Mouse (Mus musculus): ENCODE results near the gene Pyroxd2. TPM values are rescaled to one million over a fixed set of nuclear protein-coding genes. Genes with fewer than 3 reads are reported as not detected.

Gene Pyroxd2
- polyA plus RNA-seq, 1 experiment from 2014 or later: 0.71 TPM

GRCm38 (mm10) chr19:42741884-42742283 is 10.7 kb downstream of the Pyroxd2 start:
- H3K36me3 ChIP-seq (ENCODE audit: control insufficient read depth, insufficient read depth, low read length): no peaks in the 10 kb centered on the region
- H3K9me3 ChIP-seq (ENCODE audit: control insufficient read depth, low read length): no peaks in the 10 kb centered on the region
- no peak for ATAC-seq (ENCODE audit: insufficient number of reproducible peaks, low FRiP score, low TSS enrichment, low read depth)
- 75% methylated on average over 14 of the region's 14 CpGs for WGBS
- no peak overlapping the region for H3K27ac ChIP-seq (replicated peaks; ENCODE audit: low read depth, low read length)
- no peak overlapping the region for H3K4me2 ChIP-seq (ENCODE audit: low read depth, severe bottlenecking)
- H3K4me1 ChIP-seq (ENCODE audit: control insufficient read depth, insufficient read depth, low read length): no peaks in the 10 kb centered on the region; the same call in 1 of the 2 replicates
- H3K9ac ChIP-seq (ENCODE audit: low read length): no peak overlapping the region
- H3K4me3 ChIP-seq (ENCODE audit: low read depth, low read length): no peak overlapping the region
- H3K27me3 ChIP-seq (ENCODE audit: control insufficient read depth, insufficient read depth, low read length): no peaks in the 10 kb centered on the region
- DNase-seq (ENCODE audit: low spot score): no peak

- Histone ChIP-seq H3K4me3 (ENCODE audit: low read depth, low read length) (no peak overlapping the region), H3K9me3 (ENCODE audit: control insufficient read depth, low read length) (no peaks in the 10 kb centered on the region), H3K4me1 (ENCODE audit: control insufficient read depth, insufficient read depth, low read length) (peaks cover 4% of the 10 kb centered on the region; the same call in 1 of the 2 replicates), H3K9ac (ENCODE audit: low read length) (no peak overlapping the region), H3K36me3 (ENCODE audit: control insufficient read depth, insufficient read depth, low read length) (no peaks in the 10 kb centered on the region), H3K27me3 (ENCODE audit: control insufficient read depth, insufficient read depth, low read length) (no peaks in the 10 kb centered on the region), H3K27ac (replicated peaks; ENCODE audit: low read depth, low read length) (no peak overlapping the region), H3K4me2 (ENCODE audit: low read depth, severe bottlenecking) (no peak overlapping the region)
- ATAC-seq (ENCODE audit: insufficient number of reproducible peaks, low FRiP score, low TSS enrichment, low read depth): no peak
- DNase-seq (ENCODE audit: low spot score): no peak
- WGBS: 66% methylated on average over 8 of the region's 8 CpGs
These were observed 12.2 kb downstream of the Pyroxd2 start for GRCm38 (mm10) chr19:42740163-42740899.

DNA sequence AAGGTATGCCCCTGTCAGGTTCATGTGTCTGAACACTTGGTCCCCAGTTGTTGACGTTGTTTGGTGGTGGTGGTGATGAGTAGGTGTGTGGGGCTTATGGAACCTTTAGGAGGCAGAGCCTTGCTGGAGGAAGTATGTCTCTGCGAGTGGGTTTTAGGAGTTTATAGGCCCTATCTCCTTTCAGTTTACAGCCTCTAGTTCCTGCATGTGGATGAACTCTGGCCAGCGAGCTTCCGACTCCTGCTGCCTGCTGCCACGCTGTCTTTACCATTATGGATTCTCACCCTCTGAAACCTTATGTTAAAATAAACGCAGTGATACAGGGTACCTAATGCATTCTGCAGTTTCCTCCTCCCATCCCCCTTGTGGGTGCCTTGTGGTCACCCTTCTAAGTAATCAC is 12.8 kb downstream of the Pyroxd2 start:
- Histone ChIP-seq H3K27ac (replicated peaks; ENCODE audit: low read depth, low read length) (no peak overlapping the region), H3K4me3 (ENCODE audit: low read depth, low read length) (no peak overlapping the region), H3K9ac (ENCODE audit: low read length) (no peak overlapping the region), H3K9me3 (ENCODE audit: control insufficient read depth, low read length) (no peaks in the 10 kb centered on the region), H3K4me2 (ENCODE audit: low read depth, severe bottlenecking) (no peak overlapping the region), H3K36me3 (ENCODE audit: control insufficient read depth, insufficient read depth, low read length) (no peaks in the 10 kb centered on the region), H3K27me3 (ENCODE audit: control insufficient read depth, insufficient read depth, low read length) (no peaks in the 10 kb centered on the region), H3K4me1 (ENCODE audit: control insufficient read depth, insufficient read depth, low read length) (peaks cover 4% of the 10 kb centered on the region; the same call in 1 of the 2 replicates)
- DNase-seq (ENCODE audit: low spot score): no peak
- ATAC-seq (ENCODE audit: insufficient number of reproducible peaks, low FRiP score, low TSS enrichment, low read depth): no peak
- 57% methylated on average over 6 of the region's 6 CpGs for WGBS

- peaks cover 4% of the 10 kb centered on the region; the same call in 1 of the 2 replicates for H3K4me1 ChIP-seq (ENCODE audit: control insufficient read depth, insufficient read depth, low read length)
- H3K4me2 ChIP-seq (ENCODE audit: low read depth, severe bottlenecking): no peak overlapping the region
- H3K27ac ChIP-seq (replicated peaks; ENCODE audit: low read depth, low read length): no peak overlapping the region
- H3K9me3 ChIP-seq (ENCODE audit: control insufficient read depth, low read length): no peaks in the 10 kb centered on the region
- 62% methylated on average over 9 of the region's 9 CpGs for WGBS
- no peaks in the 10 kb centered on the region for H3K27me3 ChIP-seq (ENCODE audit: control insufficient read depth, insufficient read depth, low read length)
- no peak for DNase-seq (ENCODE audit: low spot score)
- H3K9ac ChIP-seq (ENCODE audit: low read length): no peak overlapping the region
- H3K4me3 ChIP-seq (ENCODE audit: low read depth, low read length): no peak overlapping the region
- no peak for ATAC-seq (ENCODE audit: insufficient number of reproducible peaks, low FRiP score, low TSS enrichment, low read depth)
- no peaks in the 10 kb centered on the region for H3K36me3 ChIP-seq (ENCODE audit: control insufficient read depth, insufficient read depth, low read length)
These were observed 14.8 kb downstream of the Pyroxd2 start for GRCm38 (mm10) chr19:42737753-42738152.

DNA sequence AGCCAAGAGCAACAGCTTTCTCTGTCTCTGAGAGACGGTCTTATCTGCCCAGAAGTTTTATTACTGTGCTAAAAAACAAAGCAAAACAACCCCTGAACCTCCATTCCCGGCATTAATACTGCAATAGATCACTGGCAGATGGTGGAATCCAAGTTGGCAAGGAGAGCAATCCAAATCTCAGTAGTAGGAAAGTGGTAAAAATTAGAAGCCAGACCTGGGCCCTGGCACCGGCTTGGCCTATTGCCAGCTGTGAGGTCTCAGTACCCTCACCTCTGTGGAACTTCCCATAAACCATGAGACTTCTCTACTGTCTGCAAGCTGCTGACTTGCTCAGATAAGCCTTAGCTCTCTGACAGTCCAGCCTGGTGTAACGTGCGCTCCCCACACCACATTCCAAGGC is 17.6 kb downstream of the Pyroxd2 start:
- no peaks in the 10 kb centered on the region for H3K36me3 ChIP-seq (ENCODE audit: control insufficient read depth, insufficient read depth, low read length)
- H3K4me1 ChIP-seq (ENCODE audit: control insufficient read depth, insufficient read depth, low read length): peaks cover 4% of the 10 kb centered on the region; the same call in 1 of the 2 replicates
- H3K4me3 ChIP-seq (ENCODE audit: low read depth, low read length): no peak overlapping the region
- no peak overlapping the region for H3K27ac ChIP-seq (replicated peaks; ENCODE audit: low read depth, low read length)
- DNase-seq (ENCODE audit: low spot score): no peak
- H3K27me3 ChIP-seq (ENCODE audit: control insufficient read depth, insufficient read depth, low read length): no peaks in the 10 kb centered on the region
- H3K9me3 ChIP-seq (ENCODE audit: control insufficient read depth, low read length): no peaks in the 10 kb centered on the region
- WGBS: 69% methylated on average over 5 of the region's 5 CpGs
- ATAC-seq (ENCODE audit: insufficient number of reproducible peaks, low FRiP score, low TSS enrichment, low read depth): no peak
- H3K4me2 ChIP-seq (ENCODE audit: low read depth, severe bottlenecking): no peak overlapping the region
- no peak overlapping the region for H3K9ac ChIP-seq (ENCODE audit: low read length)

DNA sequence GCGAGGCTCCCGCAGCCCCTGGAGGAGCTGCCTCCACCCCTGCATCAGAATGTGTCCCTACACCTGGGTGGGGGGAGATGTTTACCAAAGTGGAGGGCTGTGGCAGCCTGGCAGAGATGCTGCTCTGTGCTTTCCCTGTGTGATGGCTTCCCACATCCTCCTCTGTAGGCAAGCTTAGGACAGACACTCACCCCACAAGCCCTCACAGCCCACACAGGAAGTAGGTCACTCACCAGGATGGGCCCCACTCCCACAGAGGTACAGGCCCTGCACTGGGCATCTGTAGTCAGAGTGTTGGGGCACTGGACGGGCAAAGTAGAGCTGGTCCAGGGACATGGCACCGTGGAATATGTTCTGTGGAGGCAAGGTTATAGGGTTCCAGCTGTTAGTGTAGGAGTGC is 25.2 kb downstream of the Pyroxd2 start:
- no peak for ATAC-seq (ENCODE audit: insufficient number of reproducible peaks, low FRiP score, low TSS enrichment, low read depth)

GRCm38 (mm10) chr19:42726766-42727165 is 25.8 kb downstream of the Pyroxd2 start:
- 85% methylated on average over 10 of the region's 10 CpGs for WGBS
- Histone ChIP-seq H3K27me3 (ENCODE audit: control insufficient read depth, insufficient read depth, low read length) (no peaks in the 10 kb centered on the region), H3K4me2 (ENCODE audit: low read depth, severe bottlenecking) (no peak overlapping the region), H3K36me3 (ENCODE audit: control insufficient read depth, insufficient read depth, low read length) (no peaks in the 10 kb centered on the region), H3K9me3 (ENCODE audit: control insufficient read depth, low read length) (no peaks in the 10 kb centered on the region), H3K27ac (replicated peaks; ENCODE audit: low read depth, low read length) (no peak overlapping the region), H3K4me1 (ENCODE audit: control insufficient read depth, insufficient read depth, low read length) (peaks cover 36% of the 10 kb centered on the region), H3K4me3 (ENCODE audit: low read depth, low read length) (no peak overlapping the region), H3K9ac (ENCODE audit: low read length) (no peak overlapping the region)
- DNase-seq (ENCODE audit: low spot score): no peak
- no peak for ATAC-seq (ENCODE audit: insufficient number of reproducible peaks, low FRiP score, low TSS enrichment, low read depth)

More for the DNA sequence above, 25.2 kb downstream of the Pyroxd2 start:
- Histone ChIP-seq H3K4me1 (ENCODE audit: control insufficient read depth, insufficient read depth, low read length) (peaks cover 30% of the 10 kb centered on the region), H3K4me2 (ENCODE audit: low read depth, severe bottlenecking) (no peak overlapping the region), H3K4me3 (ENCODE audit: low read depth, low read length) (no peak overlapping the region), H3K9me3 (ENCODE audit: control insufficient read depth, low read length) (no peaks in the 10 kb centered on the region), H3K27ac (replicated peaks; ENCODE audit: low read depth, low read length) (no peak overlapping the region), H3K27me3 (ENCODE audit: control insufficient read depth, insufficient read depth, low read length) (no peaks in the 10 kb centered on the region), H3K36me3 (ENCODE audit: control insufficient read depth, insufficient read depth, low read length) (no peaks in the 10 kb centered on the region), H3K9ac (ENCODE audit: low read length) (no peak overlapping the region)
- no peak for DNase-seq (ENCODE audit: low spot score)
- WGBS: 83% methylated on average over 4 of the region's 4 CpGs

DNA sequence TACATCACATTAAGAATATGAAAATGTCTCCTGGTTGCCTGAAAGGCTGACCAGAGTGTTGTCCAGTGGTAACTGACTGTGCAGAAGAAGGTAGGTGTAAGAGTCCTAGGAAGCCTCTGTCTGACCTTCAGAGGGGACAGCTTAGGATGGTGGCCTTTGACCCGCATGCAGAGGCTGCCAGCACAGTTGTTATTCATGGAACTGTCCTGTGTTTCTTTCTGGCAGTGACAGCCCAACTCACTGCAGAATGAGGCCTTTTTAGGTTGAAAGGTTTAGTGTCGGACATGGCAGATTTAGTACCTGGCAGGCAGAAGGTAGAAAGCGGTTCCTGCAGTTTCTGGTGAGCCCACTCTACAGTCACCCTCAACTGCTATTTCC is 26.6 kb downstream of the Pyroxd2 start:
- DNase-seq (ENCODE audit: low spot score) (no peak), ATAC-seq (ENCODE audit: insufficient number of reproducible peaks, low FRiP score, low TSS enrichment, low read depth) (no peak)
- Histone ChIP-seq H3K27ac (replicated peaks; ENCODE audit: low read depth, low read length) (no peak overlapping the region), H3K27me3 (ENCODE audit: control insufficient read depth, insufficient read depth, low read length) (no peaks in the 10 kb centered on the region), H3K4me1 (ENCODE audit: control insufficient read depth, insufficient read depth, low read length) (peaks cover 36% of the 10 kb centered on the region), H3K9ac (ENCODE audit: low read length) (no peak overlapping the region), H3K4me2 (ENCODE audit: low read depth, severe bottlenecking) (no peak overlapping the region), H3K36me3 (ENCODE audit: control insufficient read depth, insufficient read depth, low read length) (no peaks in the 10 kb centered on the region), H3K4me3 (ENCODE audit: low read depth, low read length) (no peak overlapping the region), H3K9me3 (ENCODE audit: control insufficient read depth, low read length) (no peaks in the 10 kb centered on the region)
- 43% methylated on average over 3 of the region's 3 CpGs for WGBS

Measured in limb, embryonic 11.5 days (tissue).